In the genomic region with DNA sequence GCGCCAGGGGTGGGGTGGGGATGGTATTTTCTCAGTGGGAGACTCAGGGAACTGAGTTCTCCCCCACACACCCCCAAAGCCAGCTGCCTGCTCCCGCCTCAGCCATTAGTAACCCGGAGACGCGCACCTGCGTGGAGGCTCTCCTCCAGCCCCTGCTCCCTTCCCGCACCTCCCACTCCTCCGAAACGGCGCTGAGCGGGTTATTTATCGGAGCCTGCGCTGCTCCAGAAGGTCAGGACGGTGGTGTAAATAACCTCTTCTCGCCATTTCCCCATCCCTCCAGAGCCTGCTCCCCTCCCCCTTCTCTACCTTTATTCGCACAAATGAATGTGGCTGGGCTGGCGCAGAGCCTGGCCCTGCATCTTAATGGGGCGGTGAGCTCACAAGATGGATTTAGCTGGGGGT, we compare ENCODE assay signal across 8 mouse cellular contexts. TPM values are rescaled to one million over a fixed set of nuclear protein-coding genes. Genes with fewer than 3 reads are reported as not detected.
A peak's percentile ranks its signal among the peaks of the same experiment; 100 is the strongest.
DNase-seq lines count a peak whose midpoint lies in the region; ATAC-seq lines count a peak whose summit lies in the region.

No protein-coding gene starts in this region.

- H3K27me3 ChIP-seq in lung, embryonic 16.5 days (ENCODE audit: control insufficient read depth, insufficient read depth, low read depth, low read length), result no peaks in the 10 kb centered on the region
- H3K27me3 ChIP-seq in hindbrain, embryonic 12.5 days, result no peaks in the 10 kb centered on the region
- no peaks in the 10 kb centered on the region for H3K27me3 ChIP-seq in midbrain, embryonic 10.5 days (ENCODE audit: low read depth, poor library complexity, severe bottlenecking)

- H3K27ac ChIP-seq in lung, embryonic 16.5 days (ENCODE audit: low read length), result peak overlapping the region; percentile 93
- H3K27ac ChIP-seq in hindbrain, embryonic 12.5 days, result peak overlapping the region; percentile 98
- peak overlapping the region; percentile 98 for H3K27ac ChIP-seq in midbrain, embryonic 10.5 days (replicated peaks)

- no peak for ATAC-seq in lung, embryonic 16.5 days (ENCODE audit: low read depth)
- ATAC-seq in hindbrain, embryonic 12.5 days (ENCODE audit: low FRiP score), result peak; percentile 69
- no peak for ATAC-seq in monocyte, adult 5-6 weeks (replicated peaks; ENCODE audit: insufficient number of reproducible peaks, low FRiP score, low TSS enrichment, poor library complexity, severe bottlenecking)

- H3K36me3 ChIP-seq in lung, embryonic 16.5 days (ENCODE audit: control insufficient read depth, insufficient read depth, low read length), result peaks cover 3% of the 10 kb centered on the region
- H3K36me3 ChIP-seq in hindbrain, embryonic 12.5 days, result 0 out of 2 replicates have a peak, but pooled peaks cover 3% of the 10 kb centered on the region
- peaks cover 32% of the 10 kb centered on the region for H3K36me3 ChIP-seq in midbrain, embryonic 10.5 days

- no peak overlapping the region for H3K4me3 ChIP-seq in lung, embryonic 16.5 days (ENCODE audit: low read length)
- peak overlapping the region; percentile 15 for H3K4me3 ChIP-seq in hindbrain, embryonic 12.5 days
- peak overlapping the region; percentile 55 for H3K4me3 ChIP-seq in midbrain, embryonic 10.5 days

- WGBS in lung, embryonic 16.5 days, result 17% methylated on average over 18 of the region's 18 CpGs
- WGBS in hindbrain, embryonic 12.5 days, result 8% methylated on average over 18 of the region's 18 CpGs
- 5% methylated on average over 18 of the region's 18 CpGs for WGBS in midbrain, embryonic 10.5 days

- no peaks in the 10 kb centered on the region for H3K9me3 ChIP-seq in lung, embryonic 16.5 days (ENCODE audit: control insufficient read depth, low read length)
- no peaks in the 10 kb centered on the region for H3K9me3 ChIP-seq in hindbrain, embryonic 12.5 days (replicated peaks)
- no peaks in the 10 kb centered on the region for H3K9me3 ChIP-seq in midbrain, embryonic 10.5 days (replicated peaks)

- DNase-seq in lung, postnatal 4 days, result no peak
- peak; percentile 83 for DNase-seq in embryo, embryonic 10 days (ENCODE audit: low spot score)
- peak; percentile 83 for DNase-seq in midbrain, embryonic 10.5 days (ENCODE audit: low spot score)
- DNase-seq in adrenal gland, adult (ENCODE audit: inconsistent age in 2 of 2, low spot score in 1 of 2), result no peak
- no peak for DNase-seq in adrenal gland, postnatal 4 days (ENCODE audit: low spot score in 2 of 2)

- peaks cover 71% of the 10 kb centered on the region for H3K4me1 ChIP-seq in lung, embryonic 16.5 days (replicated peaks; ENCODE audit: control insufficient read depth, insufficient read depth, low read length)
- H3K4me1 ChIP-seq in hindbrain, embryonic 12.5 days, result peaks cover 97% of the 10 kb centered on the region
- peaks cover 100% of the 10 kb centered on the region for H3K4me1 ChIP-seq in midbrain, embryonic 10.5 days

- H3K4me2 ChIP-seq in lung, embryonic 16.5 days (ENCODE audit: low read depth, low read length), result peak overlapping the region; percentile 34; the same call in 1 of the 2 replicates
- H3K4me2 ChIP-seq in hindbrain, embryonic 12.5 days (replicated peaks), result peak overlapping the region; percentile 47

- H3K9ac ChIP-seq in lung, embryonic 16.5 days (ENCODE audit: low read length), result peak overlapping the region; percentile 40
- peak overlapping the region; percentile 64 for H3K9ac ChIP-seq in hindbrain, embryonic 12.5 days

RNA-seq across cellular contexts. Expression of a gene that starts 10.3 kb away (rescaled TPM):
- polyA plus RNA-seq in lung, embryonic 16.5 days (2015; fragmentation: Nextera tagmentation; extraction: Ambion mirVana), result 0.44 TPM in 1 of 2 replicates, not detected in the other
- 0.36 and 0.51 TPM in 2 replicates for polyA plus RNA-seq in hindbrain, embryonic 12.5 days (2016; fragmentation: Nextera tagmentation; extraction: Ambion mirVana)
- polyA plus RNA-seq in midbrain, embryonic 10.5 days (2016; fragmentation: Nextera tagmentation; extraction: Ambion mirVana), result 0.32 and 0.47 TPM in 2 replicates
- total RNA-seq in monocyte, adult 5-6 weeks (2017), result 0.53 to 1.2 TPM (median 0.87 TPM) in 3 replicates
- total RNA-seq in adrenal gland, postnatal 4 days (2021), result not detected

RNA-seq across cellular contexts. Expression of a gene that starts 27.6 kb away (rescaled TPM):
- polyA plus RNA-seq in lung, embryonic 16.5 days (2015; fragmentation: Nextera tagmentation; extraction: Ambion mirVana), result 282 and 290 TPM in 2 replicates
- polyA plus RNA-seq in hindbrain, embryonic 12.5 days (2016; fragmentation: Nextera tagmentation; extraction: Ambion mirVana), result 235 and 247 TPM in 2 replicates
- polyA plus RNA-seq in midbrain, embryonic 10.5 days (2016; fragmentation: Nextera tagmentation; extraction: Ambion mirVana), result 288 and 291 TPM in 2 replicates
- 47.5 to 52.5 TPM (median 50.3 TPM) in 3 replicates for total RNA-seq in monocyte, adult 5-6 weeks (2017)
- total RNA-seq in adrenal gland, postnatal 4 days (2021), result 100 to 1,000 TPM; 132 to 140 TPM

RNA-seq across cellular contexts. Expression of a gene that starts 39.8 kb away (rescaled TPM):
- polyA plus RNA-seq in lung, embryonic 16.5 days (2015; fragmentation: Nextera tagmentation; extraction: Ambion mirVana), result 7.6 and 8.6 TPM in 2 replicates
- 20.5 and 23.8 TPM in 2 replicates for polyA plus RNA-seq in hindbrain, embryonic 12.5 days (2016; fragmentation: Nextera tagmentation; extraction: Ambion mirVana)
- 24.3 and 25.5 TPM in 2 replicates for polyA plus RNA-seq in midbrain, embryonic 10.5 days (2016; fragmentation: Nextera tagmentation; extraction: Ambion mirVana)
- 0.85 to 3.7 TPM (median 1.7 TPM) in 3 replicates for total RNA-seq in monocyte, adult 5-6 weeks (2017)
- total RNA-seq in adrenal gland, postnatal 4 days (2021), result 10 to 100 TPM; 22.5 to 29.7 TPM

RNA-seq across cellular contexts. Expression of a gene that starts 41.9 kb away (rescaled TPM):
- polyA plus RNA-seq in lung, embryonic 16.5 days (2015; fragmentation: Nextera tagmentation; extraction: Ambion mirVana), result 4.3 and 6.9 TPM in 2 replicates
- 5.1 and 5.4 TPM in 2 replicates for polyA plus RNA-seq in hindbrain, embryonic 12.5 days (2016; fragmentation: Nextera tagmentation; extraction: Ambion mirVana)
- 5.6 and 6.4 TPM in 2 replicates for polyA plus RNA-seq in midbrain, embryonic 10.5 days (2016; fragmentation: Nextera tagmentation; extraction: Ambion mirVana)
- total RNA-seq in monocyte, adult 5-6 weeks (2017), result 85.2 to 136 TPM (median 112 TPM) in 3 replicates
- 1 to 10 TPM; 5.8 to 8.9 TPM for total RNA-seq in adrenal gland, postnatal 4 days (2021)

RNA-seq across cellular contexts. Expression of a gene that starts 59.8 kb away (rescaled TPM):
- polyA plus RNA-seq in lung, embryonic 16.5 days (2015; fragmentation: Nextera tagmentation; extraction: Ambion mirVana), result 728 and 785 TPM in 2 replicates
- 1,137 and 1,149 TPM in 2 replicates for polyA plus RNA-seq in hindbrain, embryonic 12.5 days (2016; fragmentation: Nextera tagmentation; extraction: Ambion mirVana)
- 1,542 and 1,692 TPM in 2 replicates for polyA plus RNA-seq in midbrain, embryonic 10.5 days (2016; fragmentation: Nextera tagmentation; extraction: Ambion mirVana)
- total RNA-seq in monocyte, adult 5-6 weeks (2017), result 482 to 520 TPM (median 483 TPM) in 3 replicates
- total RNA-seq in adrenal gland, postnatal 4 days (2021), result 100 to 1,000 TPM; 404 to 457 TPM

Comparison
In these comparisons a context has a peak if more than half of its experiments do, and no peak if none do; other contexts are left out.
1. DNase-seq: peak in embryo, embryonic 10 days (single experiment) and midbrain, embryonic 10.5 days (single experiment); none in lung, postnatal 4 days (0 of 2), adrenal gland, adult (0 of 2) and adrenal gland, postnatal 4 days (0 of 2).
2. Peak in every context shown above with its lines, with median percentiles within 50 percentile points of each other: H3K27ac ChIP-seq.